Mouse (Mus musculus) cortical plate, adult 2 months (tissue): ENCODE measurements around the gene Tatdn2.

ENCODE experiments used
- CTCF ChIP-seq: fragments of 200-500 bp; IDR thresholded peaks from 2 replicates; pipeline ENCODE4 v1.5.1; 2011; ENCODE audit warnings: mild to moderate bottlenecking, control low read depth, low read length; ENCODE audit not compliant: insufficient read depth; ENCODE audit errors: extremely low read depth
- POLR2A ChIP-seq: fragments of 200-500 bp; IDR thresholded peaks from 2 replicates; pipeline ENCODE4 v1.6.1; 2011; ENCODE audit warnings: mild to moderate bottlenecking, low read length, control low read depth; ENCODE audit not compliant: insufficient read depth; ENCODE audit errors: extremely low read depth

DNA sequence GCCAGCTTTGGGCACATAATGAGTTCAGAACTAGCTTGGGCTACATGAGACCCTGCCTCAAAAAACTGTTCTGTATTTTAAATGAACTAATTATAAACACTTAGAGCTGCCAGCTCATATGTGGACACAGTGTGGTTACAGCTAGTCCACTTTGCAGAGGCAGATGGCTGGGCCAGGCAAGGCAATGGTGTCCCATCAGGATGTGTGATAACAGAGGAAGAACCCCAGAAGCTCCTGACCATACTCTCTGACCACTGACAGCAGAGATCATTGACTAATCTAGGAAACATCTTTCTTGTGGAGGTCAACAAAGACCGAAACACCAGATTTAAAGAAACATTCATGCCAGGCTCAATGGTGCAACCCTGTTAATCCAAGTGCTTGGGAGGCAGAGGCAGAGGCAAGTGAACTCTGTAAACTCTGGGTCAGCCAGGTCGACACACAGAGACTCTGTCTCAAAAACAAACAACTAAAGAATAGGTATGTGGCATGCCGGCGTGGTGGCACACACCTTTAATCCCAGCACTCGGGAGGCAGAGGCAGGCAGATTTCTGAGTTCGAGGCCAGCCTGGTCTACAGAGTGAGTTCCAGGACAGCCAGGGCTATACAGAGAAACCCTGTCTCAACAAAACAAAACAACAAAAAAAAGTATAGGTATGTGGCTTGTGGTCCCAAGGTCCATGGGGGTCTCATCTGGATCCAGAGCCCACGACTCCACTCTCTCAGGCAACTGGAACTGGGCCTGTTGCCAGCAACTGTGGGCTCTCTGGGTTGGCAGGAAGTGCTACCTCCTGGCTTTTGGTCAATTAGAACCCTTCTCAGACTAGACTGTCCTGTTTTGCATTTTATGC lies 47.3 kb upstream of the Tatdn2 start:
- TF ChIP-seq POLR2A (no peak), CTCF (no peak)
